Mouse (Mus musculus): ENCODE data around the gene Topors. TPM values are rescaled to one million over a fixed set of nuclear protein-coding genes. Genes with fewer than 3 reads are reported as not detected.

The Topors gene
- polyA plus RNA-seq, 1 experiment from 2014 or later = 43.2 TPM

- Histone ChIP-seq H3K27ac (no peak overlapping the region), H3K36me3 (no peaks in the 10 kb centered on the region), H3K9ac (no peak overlapping the region), H3K27me3 (replicated peaks) (no peaks in the 10 kb centered on the region), H3K4me2 (replicated peaks) (no peak overlapping the region), H3K4me3 (no peak overlapping the region), H3K4me1 (no peaks in the 10 kb centered on the region), H3K9me3 (no peaks in the 10 kb centered on the region)
- ATAC-seq (ENCODE audit: low FRiP score, low read depth) = no peak
- WGBS = 23% methylated on average over 4 of the region's 4 CpGs
Observed at GRCm38 (mm10) chr4:40285582-40285981, 15.9 kb upstream of the Topors start.

GRCm38 (mm10) chr4:40279276-40279900 is 9.7 kb upstream of the Topors start, which contains the start of gene Ndufb6:
Gene Ndufb6 (minus strand): TSS chr4:40279421.
- peak within 1 kb of the TSS; percentile 95 for H3K4me2 ChIP-seq (replicated peaks)

GRCm38 (mm10) chr4:40278880-40279275 is 9.2 kb upstream of the Topors start:
- under 1% methylated on average over 21 of the region's 21 CpGs for WGBS
- Histone ChIP-seq H3K27me3 (replicated peaks) (no peaks in the 10 kb centered on the region), H3K36me3 (peaks cover 7% of the 10 kb centered on the region; the same call in 1 of the 2 replicates), H3K4me2 (replicated peaks) (peak overlapping the region; percentile 95), H3K9me3 (no peaks in the 10 kb centered on the region), H3K4me3 (peak overlapping the region; percentile 90), H3K4me1 (peaks cover 12% of the 10 kb centered on the region), H3K27ac (no peak overlapping the region), H3K9ac (peak overlapping the region; percentile 77)
- peak; percentile 87 for ATAC-seq (ENCODE audit: low FRiP score, low read depth)

More at GRCm38 (mm10) chr4:40279276-40279900, 9.7 kb upstream of the Topors start, which contains the start of gene Ndufb6:
- ATAC-seq (ENCODE audit: low FRiP score, low read depth) = peak; percentile 95
- WGBS = under 1% methylated on average over 36 of the region's 36 CpGs
- Histone ChIP-seq H3K27ac (no peak within 1 kb of the TSS), H3K9me3 (no peaks in the 10 kb centered on the region), H3K9ac (peak within 1 kb of the TSS; percentile 77), H3K36me3 (peaks cover 7% of the 10 kb centered on the region; the same call in 1 of the 2 replicates), H3K27me3 (replicated peaks) (no peaks in the 10 kb centered on the region), H3K4me1 (peaks cover 12% of the 10 kb centered on the region), H3K4me3 (peak within 1 kb of the TSS; percentile 90)

GRCm38 (mm10) chr4:40268835-40269234 is 815 bp downstream of the Topors start:
- H3K9ac ChIP-seq = peak overlapping the region; percentile 66
- H3K4me2 ChIP-seq (replicated peaks) = peak overlapping the region; percentile 75
- peak overlapping the region; percentile 88 for H3K27ac ChIP-seq
- H3K36me3 ChIP-seq = peaks cover 16% of the 10 kb centered on the region; the same call in 1 of the 2 replicates
- peaks cover 7% of the 10 kb centered on the region for H3K4me1 ChIP-seq
- no peaks in the 10 kb centered on the region for H3K9me3 ChIP-seq
- no peaks in the 10 kb centered on the region for H3K27me3 ChIP-seq (replicated peaks)
- ATAC-seq (ENCODE audit: low FRiP score, low read depth) = peak; percentile 18
- H3K4me3 ChIP-seq = peak overlapping the region; percentile 58
- under 1% methylated on average over 16 of the region's 16 CpGs for WGBS

GRCm38 (mm10) chr4:40268204-40268813 is 1.3 kb downstream of the Topors start:
- under 1% methylated on average over 50 of the region's 50 CpGs for WGBS
- ATAC-seq (ENCODE audit: low FRiP score, low read depth) = peak; percentile 80

GRCm38 (mm10) chr4:40267681-40268080 is 2.0 kb downstream of the Topors start:
- 76% methylated on average over 7 of the region's 7 CpGs for WGBS
- ATAC-seq (ENCODE audit: low FRiP score, low read depth) = no peak; the same call in 1 of the 2 replicates
- peak overlapping the region; percentile 58 for H3K4me3 ChIP-seq
- peak overlapping the region; percentile 75 for H3K4me2 ChIP-seq (replicated peaks)
- peaks cover 18% of the 10 kb centered on the region for H3K36me3 ChIP-seq
- H3K27me3 ChIP-seq (replicated peaks) = no peaks in the 10 kb centered on the region
- peaks cover 7% of the 10 kb centered on the region for H3K4me1 ChIP-seq
- H3K27ac ChIP-seq = no peak overlapping the region
- no peaks in the 10 kb centered on the region for H3K9me3 ChIP-seq
- H3K9ac ChIP-seq = peak overlapping the region; percentile 66

More at GRCm38 (mm10) chr4:40268204-40268813, 1.3 kb downstream of the Topors start:
- Histone ChIP-seq H3K36me3 (peaks cover 16% of the 10 kb centered on the region; the same call in 1 of the 2 replicates), H3K4me2 (replicated peaks) (peak overlapping the region; percentile 75), H3K27me3 (replicated peaks) (no peaks in the 10 kb centered on the region), H3K9me3 (no peaks in the 10 kb centered on the region), H3K4me1 (peaks cover 7% of the 10 kb centered on the region), H3K4me3 (peak overlapping the region; percentile 58), H3K9ac (peak overlapping the region; percentile 66), H3K27ac (peak overlapping the region; percentile 88)

GRCm38 (mm10) chr4:40264321-40264720 is 5.3 kb downstream of the Topors start:
- WGBS = 91% methylated on average over 1 of the region's 1 CpGs
- H3K36me3 ChIP-seq = peaks cover 45% of the 10 kb centered on the region
- ATAC-seq (ENCODE audit: low FRiP score, low read depth) = no peak

GRCm38 (mm10) chr4:40254385-40255103 is 15.1 kb downstream of the Topors start:
- H3K9me3 ChIP-seq = no peaks in the 10 kb centered on the region
- no peak overlapping the region for H3K9ac ChIP-seq

More at GRCm38 (mm10) chr4:40264321-40264720, 5.3 kb downstream of the Topors start:
- Histone ChIP-seq H3K27me3 (replicated peaks) (no peaks in the 10 kb centered on the region), H3K27ac (no peak overlapping the region), H3K4me1 (peaks cover 7% of the 10 kb centered on the region), H3K9ac (no peak overlapping the region), H3K9me3 (no peaks in the 10 kb centered on the region), H3K4me2 (replicated peaks) (no peak overlapping the region), H3K4me3 (no peak overlapping the region)

GRCm38 (mm10) chr4:40253766-40254165 is 15.9 kb downstream of the Topors start:
- H3K4me2 ChIP-seq (replicated peaks) = no peak overlapping the region
- H3K27me3 ChIP-seq (replicated peaks) = no peaks in the 10 kb centered on the region
- WGBS = 84% methylated on average over 2 of the region's 2 CpGs
- no peaks in the 10 kb centered on the region for H3K9me3 ChIP-seq
- H3K4me1 ChIP-seq = no peaks in the 10 kb centered on the region
- no peak for ATAC-seq (ENCODE audit: low FRiP score, low read depth)
- H3K36me3 ChIP-seq = 0 out of 2 replicates have a peak, but pooled peaks cover 7% of the 10 kb centered on the region
- H3K4me3 ChIP-seq = no peak overlapping the region
- H3K27ac ChIP-seq = no peak overlapping the region
- no peak overlapping the region for H3K9ac ChIP-seq

More at GRCm38 (mm10) chr4:40254385-40255103, 15.1 kb downstream of the Topors start:
- Histone ChIP-seq H3K4me3 (no peak overlapping the region), H3K4me2 (replicated peaks) (no peak overlapping the region), H3K27ac (no peak overlapping the region), H3K36me3 (peaks cover 13% of the 10 kb centered on the region), H3K4me1 (no peaks in the 10 kb centered on the region), H3K27me3 (replicated peaks) (no peaks in the 10 kb centered on the region)
- no peak for ATAC-seq (ENCODE audit: low FRiP score, low read depth)
- WGBS = 89% methylated on average over 8 of the region's 8 CpGs

- H3K4me1 ChIP-seq = no peaks in the 10 kb centered on the region
- WGBS = 86% methylated on average over 5 of the region's 5 CpGs
- H3K9me3 ChIP-seq = no peaks in the 10 kb centered on the region
- no peaks in the 10 kb centered on the region for H3K27me3 ChIP-seq (replicated peaks)
- no peak overlapping the region for H3K9ac ChIP-seq
- no peak for ATAC-seq (ENCODE audit: low FRiP score, low read depth)
- H3K4me3 ChIP-seq = no peak overlapping the region
- H3K27ac ChIP-seq = no peak overlapping the region
- H3K4me2 ChIP-seq (replicated peaks) = no peak overlapping the region
- no peaks in the 10 kb centered on the region for H3K36me3 ChIP-seq
Observed at GRCm38 (mm10) chr4:40250984-40251383, 18.7 kb downstream of the Topors start.

- no peak overlapping the region for H3K4me3 ChIP-seq
- no peaks in the 10 kb centered on the region for H3K9me3 ChIP-seq
- H3K27ac ChIP-seq = no peak overlapping the region
- peaks cover 13% of the 10 kb centered on the region for H3K4me1 ChIP-seq
- 86% methylated on average over 8 of the region's 8 CpGs for WGBS
- no peak overlapping the region for H3K4me2 ChIP-seq (replicated peaks)
- no peaks in the 10 kb centered on the region for H3K27me3 ChIP-seq (replicated peaks)
- ATAC-seq (ENCODE audit: low FRiP score, low read depth) = no peak
- H3K36me3 ChIP-seq = no peaks in the 10 kb centered on the region
- no peak overlapping the region for H3K9ac ChIP-seq
Observed at GRCm38 (mm10) chr4:40244035-40244434, 25.6 kb downstream of the Topors start.

- H3K9ac ChIP-seq = no peak overlapping the region
- peaks cover 19% of the 10 kb centered on the region for H3K4me1 ChIP-seq
- no peak overlapping the region for H3K4me3 ChIP-seq
- 82% methylated on average over 4 of the region's 4 CpGs for WGBS
- no peak overlapping the region for H3K4me2 ChIP-seq (replicated peaks)
- H3K36me3 ChIP-seq = no peaks in the 10 kb centered on the region
- no peaks in the 10 kb centered on the region for H3K27me3 ChIP-seq (replicated peaks)
- H3K27ac ChIP-seq = no peak overlapping the region
- no peak for ATAC-seq (ENCODE audit: low FRiP score, low read depth)
- no peaks in the 10 kb centered on the region for H3K9me3 ChIP-seq
Observed at GRCm38 (mm10) chr4:40243006-40243405, 26.6 kb downstream of the Topors start.

Measured in neural tube, embryonic 12.5 days (tissue).